Mouse (Mus musculus) testis, postnatal 14 days (tissue): ENCODE measurements around the gene Ncoa7.

ENCODE experiments used
- DNase-seq: peaks from one replicate; pipeline ENCODE4 v3.0.0; 2021; ENCODE audit warnings: low spot score

The Ncoa7 gene

GRCm38 (mm10) chr10:30745238-30745974 lies 57.7 kb downstream of the Ncoa7 start:
- DNase-seq = no peak

GRCm38 (mm10) chr10:30743275-30743674 lies 59.9 kb downstream of the Ncoa7 start:
- DNase-seq = no peak

GRCm38 (mm10) chr10:30738403-30738802 lies 64.7 kb downstream of the Ncoa7 start:
- no peak for DNase-seq

GRCm38 (mm10) chr10:30737323-30737722 lies 65.8 kb downstream of the Ncoa7 start:
- no peak for DNase-seq

GRCm38 (mm10) chr10:30733148-30733785 lies 69.9 kb downstream of the Ncoa7 start:
- DNase-seq = no peak

GRCm38 (mm10) chr10:30731321-30731914 lies 71.7 kb downstream of the Ncoa7 start:
- peak; percentile 74 for DNase-seq

- no peak for DNase-seq
Observed at GRCm38 (mm10) chr10:30730791-30731190, 72.3 kb downstream of the Ncoa7 start.

- DNase-seq = no peak
Observed at GRCm38 (mm10) chr10:30729157-30730096, 73.7 kb downstream of the Ncoa7 start.

GRCm38 (mm10) chr10:30723014-30723413 lies 80.1 kb downstream of the Ncoa7 start:
- DNase-seq = no peak

- DNase-seq = no peak
Observed at GRCm38 (mm10) chr10:30720556-30720955, 82.6 kb downstream of the Ncoa7 start.

GRCm38 (mm10) chr10:30719947-30720346 lies 83.2 kb downstream of the Ncoa7 start:
- DNase-seq = no peak

- peak; percentile 23 for DNase-seq
Observed at GRCm38 (mm10) chr10:30718703-30719340, 84.3 kb downstream of the Ncoa7 start.

GRCm38 (mm10) chr10:30716171-30716570 lies 87.0 kb downstream of the Ncoa7 start:
- no peak for DNase-seq

GRCm38 (mm10) chr10:30712540-30712939 lies 90.6 kb downstream of the Ncoa7 start:
- no peak for DNase-seq

GRCm38 (mm10) chr10:30709846-30710403 lies 93.2 kb downstream of the Ncoa7 start:
- DNase-seq = no peak

- DNase-seq = no peak
Observed at GRCm38 (mm10) chr10:30708039-30708438, 95.1 kb downstream of the Ncoa7 start.

GRCm38 (mm10) chr10:30702663-30703062 lies 100.5 kb downstream of the Ncoa7 start:
- DNase-seq = no peak

- no peak for DNase-seq
Observed at GRCm38 (mm10) chr10:30686862-30687261, 116.3 kb downstream of the Ncoa7 start.

- no peak for DNase-seq
Observed at GRCm38 (mm10) chr10:30683449-30683848, 119.7 kb downstream of the Ncoa7 start.

GRCm38 (mm10) chr10:30679756-30680155 lies 123.4 kb downstream of the Ncoa7 start:
- no peak for DNase-seq

GRCm38 (mm10) chr10:30678051-30678450 lies 125.1 kb downstream of the Ncoa7 start:
- no peak for DNase-seq
